17 mouse cellular contexts compared by ENCODE assay signal in the genomic region with DNA sequence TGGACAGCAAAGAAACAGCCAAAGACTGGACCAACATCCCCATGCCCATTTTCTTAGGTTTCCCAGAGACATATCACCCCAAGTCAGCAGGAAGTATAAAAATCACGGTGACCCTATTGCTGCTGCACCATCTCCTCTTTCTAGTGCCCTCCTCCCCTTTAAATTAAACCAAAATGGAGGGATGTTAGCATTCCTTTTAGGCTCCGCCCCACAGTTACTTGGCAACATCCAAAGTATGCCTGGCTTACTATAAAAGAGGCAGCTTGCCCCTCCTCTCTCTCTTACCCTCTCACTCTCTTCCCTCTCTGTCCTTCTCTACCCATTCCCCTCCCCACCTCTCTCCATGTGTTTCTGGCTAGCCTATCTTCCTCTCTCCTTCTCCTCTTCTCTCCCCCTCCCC.
"Had no signal": no experiment of that assay in that cellular context is flagged by ENCODE, and none has a peak within 500 bp of the region (broad histone marks: within the 10 kb centered on the region; RNA-seq: fewer than 3 reads in every experiment).

No protein-coding gene starts in this region.

- DNase-seq: lung, adult 2 months; lung, postnatal 14 days; lung, postnatal 36 days; right cerebral cortex, postnatal 14 days; thymus, adult 2 months; thymus, postnatal 25 days; thymus, postnatal 4 days had no signal

- H3K9ac ChIP-seq: liver, postnatal 0 days; lung, embryonic 15.5 days; midbrain, embryonic 12.5 days; midbrain, embryonic 15.5 days; neural tube, embryonic 12.5 days; stomach, embryonic 15.5 days had no signal

- H3K9me3 ChIP-seq: lung, embryonic 15.5 days; neural tube, embryonic 12.5 days; stomach, embryonic 15.5 days had no signal

- H3K27me3 ChIP-seq: lung, embryonic 15.5 days; megakaryocyte, embryonic 14.5 days; midbrain, embryonic 12.5 days; midbrain, embryonic 15.5 days; neural tube, embryonic 12.5 days; stomach, embryonic 15.5 days had no signal

- H3K4me3 ChIP-seq: lung, embryonic 15.5 days; megakaryocyte, embryonic 14.5 days; midbrain, embryonic 12.5 days; midbrain, embryonic 15.5 days; neural tube, embryonic 12.5 days; stomach, embryonic 15.5 days had no signal

- H3K4me1 ChIP-seq: lung, embryonic 15.5 days; midbrain, embryonic 15.5 days; neural tube, embryonic 12.5 days; stomach, embryonic 15.5 days had no signal

- H3K27ac ChIP-seq: lung, embryonic 15.5 days; macrophage; midbrain, embryonic 12.5 days; midbrain, embryonic 15.5 days; neural tube, embryonic 12.5 days; stomach, embryonic 15.5 days; stomach, postnatal 0 days had no signal

- H3K36me3 ChIP-seq: lung, embryonic 15.5 days; midbrain, embryonic 15.5 days; stomach, embryonic 15.5 days had no signal

- H3K4me2 ChIP-seq: lung, embryonic 15.5 days; midbrain, embryonic 12.5 days; midbrain, embryonic 15.5 days; neural tube, embryonic 12.5 days; stomach, embryonic 15.5 days had no signal

- ATAC-seq: liver, postnatal 0 days; lung, postnatal 0 days; midbrain, embryonic 15.5 days had no signal
